Mouse (Mus musculus) stomach, postnatal 0 days (tissue): ENCODE results near the gene App.

Experiments
- CTCF ChIP-seq: IDR thresholded peaks from 2 replicates; pipeline ENCODE4 v1.5.1; 2016; ENCODE audit warnings: antibody characterized with exemption, low read depth, mild to moderate bottlenecking, moderate library complexity
- EP300 ChIP-seq: optimal IDR thresholded peaks from 2 replicates; pipeline ENCODE3; 2016; ENCODE audit warnings: antibody characterized with exemption

- TF ChIP-seq CTCF (no peak), EP300 (no peak)
Observed at GRCm38 (mm10) chr16:85103116-85103787, 70.3 kb downstream of the App start.
